Mouse (Mus musculus) brown adipose tissue, adult 24 weeks (tissue): ENCODE measurements around the gene Rmnd1. TPM values are rescaled to one million over a fixed set of nuclear protein-coding genes. Genes with fewer than 3 reads are reported as not detected.

ENCODE experiments used
- H3K27ac ChIP-seq: fragments of 200-500 bp; replicated peaks from 2 replicates; pipeline ENCODE4 v1.5.1; 2012; ENCODE audit warnings: low read depth, mild to moderate bottlenecking, low read length
- H3K4me1 ChIP-seq: fragments of 200-500 bp; 2 replicates; pipeline ENCODE4 v1.6.1; 2012; ENCODE audit warnings: low read length, mixed read lengths; ENCODE audit not compliant: control insufficient read depth, insufficient read depth, insufficient read length
- H3K4me3 ChIP-seq: fragments of 200-500 bp; 2 replicates; pipeline ENCODE4 v1.5.1; 2012; ENCODE audit warnings: low read depth, mild to moderate bottlenecking, low read length, moderate library complexity; ENCODE audit not compliant: insufficient read depth
- polyA plus RNA-seq: library from polyadenylated mRNA; stranded (reverse); fragments of >200 nt; gene quantifications from 2 replicates; pipeline ENCODE4 v1.2.4, GENCODE M21; 2012; ENCODE audit not compliant: missing spikeins, insufficient read depth, insufficient read length

The Rmnd1 gene
- polyA plus RNA-seq, 1 experiment, result 116 TPM

DNA sequence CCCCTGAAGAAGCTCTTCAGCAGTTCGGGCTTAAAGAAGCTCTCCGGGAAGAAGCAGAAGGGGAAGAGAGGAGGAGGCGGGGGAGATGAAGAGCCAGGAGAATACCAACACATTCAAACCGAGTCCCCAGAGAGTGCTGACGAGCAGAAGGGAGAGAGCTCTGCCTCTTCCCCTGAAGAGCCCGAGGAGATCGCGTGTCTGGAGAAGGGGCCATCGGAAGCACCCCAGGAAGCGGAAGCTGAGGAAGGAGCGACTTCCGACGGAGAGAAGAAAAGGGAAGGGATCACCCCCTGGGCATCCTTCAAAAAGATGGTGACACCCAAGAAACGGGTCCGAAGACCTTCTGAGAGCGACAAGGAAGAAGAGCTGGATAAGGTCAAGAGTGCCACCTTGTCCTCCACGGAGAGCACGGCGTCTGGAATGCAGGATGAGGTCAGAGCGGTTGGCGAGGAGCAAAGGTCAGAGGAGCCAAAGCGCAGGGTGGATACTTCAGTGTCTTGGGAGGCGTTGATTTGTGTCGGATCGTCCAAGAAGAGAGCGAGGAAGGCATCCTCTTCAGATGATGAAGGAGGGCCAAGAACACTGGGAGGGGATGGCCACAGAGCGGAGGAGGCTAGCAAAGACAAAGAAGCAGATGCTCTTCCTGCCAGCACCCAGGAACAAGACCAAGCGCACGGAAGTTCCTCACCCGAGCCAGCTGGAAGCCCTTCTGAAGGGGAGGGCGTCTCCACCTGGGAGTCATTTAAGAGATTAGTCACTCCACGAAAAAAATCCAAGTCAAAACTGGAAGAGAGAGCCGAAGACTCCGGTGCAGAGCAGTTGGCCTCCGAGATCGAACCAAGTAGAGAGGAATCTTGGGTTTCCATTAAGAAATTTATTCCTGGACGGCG lies 77.6 kb downstream of the Rmnd1 start:
- H3K4me3 ChIP-seq, result no peak overlapping the region
- H3K4me1 ChIP-seq, result no peaks in the 10 kb centered on the region
- H3K27ac ChIP-seq, result no peak overlapping the region

Other genes starting within 250 kb of the Rmnd1 start
- gene Akap12, start 166.0 kb downstream of the Rmnd1 start, polyA plus RNA-seq, result 11.4 and 14.1 TPM in 2 replicates
- 3.6 and 5.0 TPM in 2 replicates for gene Zbtb2, start 44.3 kb downstream of the Rmnd1 start, polyA plus RNA-seq
- 14.7 and 18.2 TPM in 2 replicates for gene Armt1, start 79 bp upstream of the Rmnd1 start, polyA plus RNA-seq
- 0.75 and 2.2 TPM in 2 replicates for gene Ccdc170, start 50.1 kb upstream of the Rmnd1 start, polyA plus RNA-seq
- 11.3 and 13.3 TPM in 2 replicates for gene Esr1, start 179.2 kb upstream of the Rmnd1 start, polyA plus RNA-seq